Mouse (Mus musculus) stomach, postnatal 0 days (tissue): ENCODE measurements around the gene Cyb5d1.

Experiments
- CTCF ChIP-seq: IDR thresholded peaks from 2 replicates; pipeline ENCODE4 v1.5.1; 2016; ENCODE audit warnings: antibody characterized with exemption, low read depth, mild to moderate bottlenecking, moderate library complexity
- EP300 ChIP-seq: optimal IDR thresholded peaks from 2 replicates; pipeline ENCODE3; 2016; ENCODE audit warnings: antibody characterized with exemption

- TF ChIP-seq CTCF, result no peak
- TF ChIP-seq EP300, result no peak
Measured at GRCm38 (mm10) chr11:69437291-69437690, 41.9 kb upstream of the Cyb5d1 start.
